Mouse (Mus musculus): ENCODE results near the gene Cpvl. TPM values are rescaled to one million over a fixed set of nuclear protein-coding genes. Genes with fewer than 3 reads are reported as not detected.

The Cpvl gene
- total and polyA plus RNA-seq, 3 experiments = not detected

DNA sequence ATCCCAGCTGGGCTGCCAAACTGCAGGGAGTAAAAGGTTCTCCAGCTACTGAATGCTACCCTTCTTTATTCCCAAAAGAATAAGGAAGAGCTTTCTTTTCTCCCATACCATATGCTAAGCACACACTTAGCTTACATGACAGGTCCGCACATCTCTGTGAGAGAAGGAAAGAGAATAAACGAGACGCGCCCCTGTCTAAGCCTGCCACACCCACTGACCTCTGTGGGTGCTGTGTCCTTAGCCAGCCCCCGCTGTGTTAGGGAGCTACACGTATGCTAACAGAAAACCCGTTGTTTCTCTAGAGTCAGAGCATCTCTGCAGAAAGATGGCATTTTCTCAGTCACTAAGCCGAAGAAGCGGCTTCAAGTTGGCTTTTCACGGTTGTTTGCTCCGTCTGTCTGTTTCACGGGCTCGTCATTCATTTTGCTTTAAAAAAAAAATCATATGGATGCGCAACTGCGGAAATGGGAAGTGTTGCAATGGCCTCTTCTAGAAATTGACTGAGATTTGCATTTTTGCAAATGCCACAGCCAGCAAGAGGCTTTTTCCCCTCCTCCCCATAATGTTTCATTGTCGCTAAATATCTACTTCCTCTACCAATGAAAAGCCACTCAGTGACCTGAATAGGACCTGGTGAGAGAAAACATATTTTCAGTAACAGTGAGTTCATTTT is 30.1 kb upstream of the Cpvl start:
- Histone ChIP-seq H3K4me2 (ENCODE audit: insufficient read depth, low read depth, poor library complexity, severe bottlenecking) (peak overlapping the region; percentile 53), H3K79me2 (replicated peaks; ENCODE audit: control insufficient read depth, extremely low read depth, insufficient read depth, poor library complexity, severe bottlenecking) (no peaks in the 10 kb centered on the region), H3K27me3 (replicated peaks) (no peaks in the 10 kb centered on the region), H3K9ac (ENCODE audit: insufficient read depth, low read depth) (no peak overlapping the region), H3K9me3 (replicated peaks; ENCODE audit: low read length) (no peaks in the 10 kb centered on the region), H3K4me3 (replicated peaks in 1 of 3; ENCODE audit: low read depth in 2 of 3, low read length in 2 of 3, poor library complexity in 1 of 3) (no peak overlapping the region), H3K36me3 (replicated peaks in 1 of 2; ENCODE audit: control insufficient read depth in 1 of 2, insufficient read depth in 1 of 2, low read length in 1 of 2) (no peaks in the 10 kb centered on the region), H3K4me1 (ENCODE audit: control insufficient read depth in 1 of 2, insufficient read depth in 2 of 2) (peaks cover 3 to 34% of the 10 kb centered on the region in 2 experiments; a peak in 3 of 4 replicates), H3K27ac (ENCODE audit: insufficient read depth, low read depth) (no peak overlapping the region)
- in situ Hi-C loops (cut with MboI; ENCODE audit: low pct_ligation_motif_present, low pct_unique_long_range_greater_than_20kb, low sequenced_read_pairs) = no loop called here
- peak; percentile 62 for TF ChIP-seq ELF1 (IDR thresholded peaks at IDR 0.05; ENCODE audit: low read depth, low read length)
- no peak for TF ChIP-seq MAFK (IDR thresholded peaks at IDR 0.05; ENCODE audit: insufficient replicate concordance, low read length)
- 0 out of 2 replicates have a peak, but pooled peaks have one; percentile 5 for TF ChIP-seq ETS1 (conservative IDR thresholded peaks at IDR 0.05; ENCODE audit: low read depth, low read length)
- no peak for TF ChIP-seq MAX (IDR thresholded peaks at IDR 0.05; ENCODE audit: low read length)
- no peak for TF ChIP-seq MEF2A (IDR thresholded peaks at IDR 0.05; ENCODE audit: borderline replicate concordance, low read depth, low read length)
- TF ChIP-seq NELFE (IDR thresholded peaks at IDR 0.05; ENCODE audit: low read depth, low read length) = 0 out of 2 replicates have a peak, but pooled peaks have one; percentile 14
- peak; percentile 78 for TF ChIP-seq ZNF384 (IDR thresholded peaks at IDR 0.05; ENCODE audit: low read depth, low read length)
- TF ChIP-seq MAZ (IDR thresholded peaks at IDR 0.05; ENCODE audit: low read depth, low read length) = no peak
- peak; percentile 45; the same call in 1 of the 2 replicates for TF ChIP-seq NRF1 (IDR thresholded peaks at IDR 0.05; ENCODE audit: low read depth, low read length)
- TF ChIP-seq ZMIZ1 (IDR thresholded peaks at IDR 0.05; ENCODE audit: low read depth, low read length) = no peak
- no peak for TF ChIP-seq USF2 (conservative IDR thresholded peaks at IDR 0.05; ENCODE audit: low read depth, low read length)
- TF ChIP-seq MXI1 (IDR thresholded peaks at IDR 0.05; ENCODE audit: low read depth, low read length) = 0 out of 2 replicates have a peak, but pooled peaks have one; percentile 21
- TF ChIP-seq EP300 (IDR thresholded peaks at IDR 0.05; ENCODE audit: low read length) = peak; percentile 57
- TF ChIP-seq MYC (IDR thresholded peaks at IDR 0.05; ENCODE audit: low read depth, low read length) = 0 out of 2 replicates have a peak, but pooled peaks have one; percentile 4
- peak; percentile 44; the same call in 1 of the 2 replicates for TF ChIP-seq SIN3A (IDR thresholded peaks at IDR 0.05; ENCODE audit: low read length)
- TF ChIP-seq CHD2 (IDR thresholded peaks at IDR 0.05; ENCODE audit: low read length) = peak; percentile 27; the same call in 1 of the 2 replicates
- no peak for TF ChIP-seq E2F4 (IDR thresholded peaks at IDR 0.05; ENCODE audit: insufficient replicate concordance, low read depth, low read length)
- dilution Hi-C loops (cut with MboI; ENCODE audit: extremely low pct_ligation_motif_present, extremely low pct_unique_long_range_greater_than_20kb, low sequenced_read_pairs) = no loop called here
- DNase-seq (ENCODE audit: extremely low read depth) = peak; percentile 57

DNA sequence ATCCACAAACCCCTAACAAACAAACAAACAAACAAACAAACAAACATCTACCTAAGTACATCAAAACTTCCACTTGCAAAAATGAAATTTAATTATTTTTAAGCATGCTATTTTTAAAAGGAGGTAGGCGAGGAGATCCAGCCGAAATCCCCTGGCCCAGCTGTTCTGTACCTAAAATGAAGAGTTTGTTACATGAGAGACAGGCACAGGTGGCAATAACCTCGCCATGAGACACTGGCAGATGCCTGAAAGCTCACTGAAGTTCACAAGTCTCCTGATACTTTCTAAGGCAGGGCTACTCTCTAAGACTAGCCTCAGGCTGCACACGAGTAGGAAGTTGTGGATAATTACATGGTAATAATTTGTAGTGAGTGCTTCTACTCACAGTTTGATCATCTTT is 26.8 kb upstream of the Cpvl start:
- no peaks in the 10 kb centered on the region for H3K27me3 ChIP-seq (replicated peaks)
- no peak for TF ChIP-seq MEF2A (IDR thresholded peaks at IDR 0.05; ENCODE audit: borderline replicate concordance, low read depth, low read length)
- TF ChIP-seq POLR2AphosphoS2 (IDR thresholded peaks at IDR 0.05; ENCODE audit: low read depth, low read length) = no peak
- no peak for TF ChIP-seq PAX5 (IDR thresholded peaks at IDR 0.05; ENCODE audit: low read length)
- no peak for TF ChIP-seq EP300 (IDR thresholded peaks at IDR 0.05; ENCODE audit: low read length)
- TF ChIP-seq CHD2 (IDR thresholded peaks at IDR 0.05; ENCODE audit: low read length) = no peak
- no peak for TF ChIP-seq SIN3A (IDR thresholded peaks at IDR 0.05; ENCODE audit: low read length)
- no peak for TF ChIP-seq JUN (IDR thresholded peaks at IDR 0.05; ENCODE audit: insufficient read depth, low read depth, low read length)
- TF ChIP-seq NELFE (IDR thresholded peaks at IDR 0.05; ENCODE audit: low read depth, low read length) = no peak
- no peak for TF ChIP-seq POLR2A (IDR thresholded peaks at IDR 0.05; ENCODE audit: low read depth, low read length)
- TF ChIP-seq MAZ (IDR thresholded peaks at IDR 0.05; ENCODE audit: low read depth, low read length) = no peak
- TF ChIP-seq GABPA (IDR thresholded peaks at IDR 0.05; ENCODE audit: insufficient replicate concordance, low read depth, low read length) = no peak
- no peak for TF ChIP-seq ZNF384 (IDR thresholded peaks at IDR 0.05; ENCODE audit: low read depth, low read length)
- TF ChIP-seq UBTF (IDR thresholded peaks at IDR 0.05; ENCODE audit: low read depth, low read length) = no peak
- peaks cover 0 to 26% of the 10 kb centered on the region in 2 experiments; a peak in 2 of 4 replicates for H3K4me1 ChIP-seq (ENCODE audit: control insufficient read depth in 1 of 2, insufficient read depth in 2 of 2)
- no peak overlapping the region for H3K4me2 ChIP-seq (ENCODE audit: insufficient read depth, low read depth, poor library complexity, severe bottlenecking)
- H3K9me3 ChIP-seq (replicated peaks; ENCODE audit: low read length) = peaks cover 4% of the 10 kb centered on the region
- no peak overlapping the region for H3K4me3 ChIP-seq (replicated peaks in 1 of 3; ENCODE audit: low read depth in 2 of 3, low read length in 2 of 3, poor library complexity in 1 of 3)
- no peaks in the 10 kb centered on the region for H3K36me3 ChIP-seq (replicated peaks in 1 of 2; ENCODE audit: control insufficient read depth in 1 of 2, insufficient read depth in 1 of 2, low read length in 1 of 2)
- no peak overlapping the region for H3K9ac ChIP-seq (ENCODE audit: insufficient read depth, low read depth)
- H3K79me2 ChIP-seq (replicated peaks; ENCODE audit: control insufficient read depth, extremely low read depth, insufficient read depth, poor library complexity, severe bottlenecking) = no peaks in the 10 kb centered on the region
- in situ Hi-C loops (cut with MboI; ENCODE audit: low pct_ligation_motif_present, low pct_unique_long_range_greater_than_20kb, low sequenced_read_pairs) = no loop called here
- no peak overlapping the region for H3K27ac ChIP-seq (ENCODE audit: insufficient read depth, low read depth)
- dilution Hi-C loops (cut with MboI; ENCODE audit: extremely low pct_ligation_motif_present, extremely low pct_unique_long_range_greater_than_20kb, low sequenced_read_pairs) = no loop called here
- DNase-seq (ENCODE audit: extremely low read depth) = no peak

All from CH12.LX (cell line).